Mouse (Mus musculus) limb, embryonic 13.5 days (tissue): ENCODE measurements around the gene Rps6kl1. TPM values are rescaled to one million over a fixed set of nuclear protein-coding genes. Genes with fewer than 3 reads are reported as not detected.
A peak's percentile ranks its signal among the peaks of the same experiment; 100 is the strongest.

Experiments
- ATAC-seq: fragments of 200-750 bp; cut with Nextera tagmentation; 2 replicates; pipeline ENCODE4 v1.8.0; 2017; ENCODE audit warnings: low read depth, moderate number of reproducible peaks, moderate TSS enrichment; ENCODE audit not compliant: low FRiP score
- H3K27ac ChIP-seq: fragments of 300-500 bp; sonication (generic); 2 replicates; pipeline ENCODE4 v1.5.1; 2015; ENCODE audit warnings: inconsistent platforms, mild to moderate bottlenecking, moderate library complexity
- H3K27me3 ChIP-seq: fragments of 300-500 bp; sonication (generic); 2 replicates; pipeline ENCODE4 v1.6.1; 2015; ENCODE audit warnings: mild to moderate bottlenecking, inconsistent platforms
- H3K36me3 ChIP-seq: fragments of 300-500 bp; sonication (generic); 2 replicates; pipeline ENCODE4 v1.6.1; 2015; ENCODE audit warnings: inconsistent platforms, mild to moderate bottlenecking, moderate library complexity
- H3K4me1 ChIP-seq: fragments of 300-500 bp; sonication (generic); 2 replicates; pipeline ENCODE4 v1.6.1; 2015; ENCODE audit warnings: inconsistent platforms
- H3K4me2 ChIP-seq: fragments of 300-500 bp; sonication (generic); replicated peaks from 2 replicates; pipeline ENCODE4 v1.6.1; 2015; ENCODE audit warnings: inconsistent platforms, mild to moderate bottlenecking, moderate library complexity
- H3K4me3 ChIP-seq: fragments of 300-500 bp; sonication (generic); 2 replicates; pipeline ENCODE4 v1.5.1; 2015; ENCODE audit warnings: moderate library complexity, mild to moderate bottlenecking, inconsistent platforms
- H3K9ac ChIP-seq: fragments of 300-500 bp; sonication (generic); 2 replicates; pipeline ENCODE4 v1.6.1; 2015; ENCODE audit warnings: mild to moderate bottlenecking, inconsistent platforms
- H3K9me3 ChIP-seq: fragments of 300-500 bp; sonication (generic); 2 replicates; pipeline ENCODE4 v1.6.1; 2016; ENCODE audit warnings: inconsistent platforms
- WGBS: fragments of 180-500 bp; shearing (Covaris S2); methylation state at CpG from one replicate; pipeline ENCODE4 v1.1.7; 2015; 5-methylcytosine and 5-hydroxymethylcytosine counted together
- polyA plus RNA-seq: library from polyadenylated mRNA; unstranded; fragments of >200 nt; fragmentation: Nextera tagmentation; extraction: Ambion mirVana; gene quantifications from 2 replicates; pipeline ENCODE4 v1.2.1, GENCODE M21; 2015

Rps6kl1 gene
- polyA plus RNA-seq, 1 experiment from 2014 or later = 0.31 TPM

- Histone ChIP-seq H3K27me3 (no peaks in the 10 kb centered on the region), H3K4me3 (no peak overlapping the region), H3K4me1 (peaks cover 36% of the 10 kb centered on the region), H3K4me2 (no peak overlapping the region), H3K27ac (0 out of 2 replicates have a peak overlapping the region, but pooled peaks have one; percentile 10), H3K9ac (0 out of 2 replicates have a peak overlapping the region, but pooled peaks have one; percentile 48), H3K36me3 (0 out of 2 replicates have a peak, but pooled peaks cover 4% of the 10 kb centered on the region), H3K9me3 (no peaks in the 10 kb centered on the region)
- WGBS = 67% methylated on average over 10 of the region's 10 CpGs
- ATAC-seq = no peak
Observed at GRCm38 (mm10) chr12:85094706-85095105, 56.4 kb downstream of the Rps6kl1 start.

GRCm38 (mm10) chr12:85094010-85094409 lies 57.1 kb downstream of the Rps6kl1 start:
- H3K4me2 ChIP-seq = peak overlapping the region; percentile 14; the same call in 1 of the 2 replicates

GRCm38 (mm10) chr12:85092214-85092613 lies 58.9 kb downstream of the Rps6kl1 start:
- Histone ChIP-seq H3K9me3 (no peaks in the 10 kb centered on the region), H3K27ac (no peak overlapping the region), H3K4me3 (no peak overlapping the region), H3K36me3 (peaks cover 26% of the 10 kb centered on the region), H3K4me1 (peaks cover 40% of the 10 kb centered on the region), H3K9ac (no peak overlapping the region), H3K27me3 (no peaks in the 10 kb centered on the region), H3K4me2 (no peak overlapping the region)
- ATAC-seq = no peak
- 3% methylated on average over 3 of the region's 3 CpGs for WGBS

More at GRCm38 (mm10) chr12:85094010-85094409, 57.1 kb downstream of the Rps6kl1 start:
- Histone ChIP-seq H3K4me1 (peaks cover 36% of the 10 kb centered on the region), H3K27ac (no peak overlapping the region), H3K9me3 (no peaks in the 10 kb centered on the region), H3K4me3 (no peak overlapping the region), H3K9ac (peak overlapping the region; percentile 19; the same call in 1 of the 2 replicates), H3K27me3 (no peaks in the 10 kb centered on the region), H3K36me3 (peaks cover 8% of the 10 kb centered on the region)
- ATAC-seq = no peak
- WGBS = 19% methylated on average over 14 of the region's 14 CpGs

GRCm38 (mm10) chr12:85091190-85091589 lies 59.9 kb downstream of the Rps6kl1 start:
- H3K27ac ChIP-seq = no peak overlapping the region
- peaks cover 30% of the 10 kb centered on the region for H3K4me1 ChIP-seq
- 81% methylated on average over 3 of the region's 3 CpGs for WGBS
- no peak overlapping the region for H3K9ac ChIP-seq
- H3K36me3 ChIP-seq = peaks cover 36% of the 10 kb centered on the region
- H3K4me2 ChIP-seq = no peak overlapping the region
- no peaks in the 10 kb centered on the region for H3K9me3 ChIP-seq
- H3K27me3 ChIP-seq = no peaks in the 10 kb centered on the region
- no peak overlapping the region for H3K4me3 ChIP-seq
- ATAC-seq = no peak

GRCm38 (mm10) chr12:85087845-85088244 lies 63.2 kb downstream of the Rps6kl1 start:
- H3K4me2 ChIP-seq = no peak overlapping the region
- no peak overlapping the region for H3K9ac ChIP-seq
- no peak overlapping the region for H3K4me3 ChIP-seq
- H3K27me3 ChIP-seq = no peaks in the 10 kb centered on the region
- H3K36me3 ChIP-seq = peaks cover 32% of the 10 kb centered on the region
- peaks cover 4% of the 10 kb centered on the region for H3K4me1 ChIP-seq
- no peak for ATAC-seq
- 37% methylated on average over 12 of the region's 12 CpGs for WGBS
- H3K9me3 ChIP-seq = no peaks in the 10 kb centered on the region
- no peak overlapping the region for H3K27ac ChIP-seq

Other genes with a start within 250 kb of the Rps6kl1 start
- gene Fcf1, start 180.4 kb downstream of the Rps6kl1 start, polyA plus RNA-seq = 146 and 167 TPM in 2 replicates
- gene Arel1, start 180.4 kb downstream of the Rps6kl1 start, polyA plus RNA-seq = 14.0 and 14.9 TPM in 2 replicates
- 37.1 and 38.2 TPM in 2 replicates for gene Ylpm1, start 154.9 kb downstream of the Rps6kl1 start, polyA plus RNA-seq
- 3.6 and 4.1 TPM in 2 replicates for gene Prox2, start 40.5 kb downstream of the Rps6kl1 start, polyA plus RNA-seq
- 105 and 110 TPM in 2 replicates for gene Dlst, start 40.4 kb downstream of the Rps6kl1 start, polyA plus RNA-seq
- gene Pgf, start 26.5 kb upstream of the Rps6kl1 start, polyA plus RNA-seq = 17.9 and 19.5 TPM in 2 replicates
- gene Eif2b2, start 68.2 kb upstream of the Rps6kl1 start, polyA plus RNA-seq = 78.3 and 79.9 TPM in 2 replicates
- gene Mlh3, start 119.3 kb upstream of the Rps6kl1 start, polyA plus RNA-seq = 10.0 and 10.8 TPM in 2 replicates
- gene Acyp1, start 137.2 kb upstream of the Rps6kl1 start, polyA plus RNA-seq = 44.8 and 48.4 TPM in 2 replicates
- gene Zc2hc1c, start 137.3 kb upstream of the Rps6kl1 start, polyA plus RNA-seq = 1.0 and 1.2 TPM in 2 replicates
- gene Nek9, start 188.1 kb upstream of the Rps6kl1 start, polyA plus RNA-seq = 25.4 and 29.1 TPM in 2 replicates
- gene Tmed10, start 223.6 kb upstream of the Rps6kl1 start, polyA plus RNA-seq = 320 and 322 TPM in 2 replicates